Mouse (Mus musculus) MEL (cell line): ENCODE measurements at regions not wholly inside any gene's neighbourhood (a gene's known extent, or its start where the extent isn't known, plus 50 kb on each side); places are given as distances from the start of the nearest gene placed in this dataset.

Experiments
- CHD2 ChIP-seq: IDR thresholded peaks from 2 replicates; pipeline ENCODE4 v1.6.1; 2011; ENCODE audit warnings: low read length, improper control_type of control experiment
- ELF1 ChIP-seq: IDR thresholded peaks from 2 replicates; pipeline ENCODE4 v1.6.1; 2014; ENCODE audit warnings: low read depth, mild to moderate bottlenecking, inconsistent platforms, low read length, improper control_type of control experiment, moderate library complexity
- EP300 ChIP-seq, 2 experiments: IDR thresholded peaks; 2 replicates each; pipeline ENCODE4 v1.6.1; 2011; ENCODE audit warnings: improper control_type of control experiment in 2 of 2, low read length in 2 of 2, low read depth in 1 of 2, mild to moderate bottlenecking in 1 of 2
- GABPA ChIP-seq: IDR thresholded peaks from 2 replicates; pipeline ENCODE4 v1.6.1; 2012; ENCODE audit warnings: low read depth, mild to moderate bottlenecking, inconsistent platforms, low read length, improper control_type of control experiment, moderate library complexity
- GATA1 ChIP-seq: IDR thresholded peaks from 2 replicates; pipeline ENCODE4 v1.6.1; 2011; ENCODE audit warnings: low read depth, low read length, improper control_type of control experiment
- HCFC1 ChIP-seq: IDR thresholded peaks from 2 replicates; pipeline ENCODE4 v1.6.1; 2012; ENCODE audit warnings: low read depth, mild to moderate bottlenecking, inconsistent platforms, low read length, improper control_type of control experiment, moderate library complexity
- MAX ChIP-seq: IDR thresholded peaks from 2 replicates; pipeline ENCODE4 v1.6.1; 2011; ENCODE audit warnings: low read length, improper control_type of control experiment
- POLR2A ChIP-seq, 2 experiments: IDR thresholded peaks; 2 replicates each; pipeline ENCODE4 v1.6.1; 2011 to 2012; ENCODE audit warnings: low read length in 2 of 2, mild to moderate bottlenecking in 2 of 2, control low read depth in 1 of 2, improper control_type of control experiment in 1 of 2, low read depth in 1 of 2, moderate library complexity in 1 of 2; ENCODE audit not compliant: control insufficient read depth in 1 of 2, insufficient read depth in 1 of 2, poor library complexity in 1 of 2
- SIN3A ChIP-seq: IDR thresholded peaks from 2 replicates; pipeline ENCODE4 v1.6.1; 2012; ENCODE audit warnings: low read length, improper control_type of control experiment, inconsistent platforms
- UBTF ChIP-seq: IDR thresholded peaks from 2 replicates; pipeline ENCODE4 v1.6.1; 2012; ENCODE audit warnings: low read depth, mild to moderate bottlenecking, inconsistent platforms, low read length, improper control_type of control experiment, moderate library complexity, borderline replicate concordance; ENCODE audit not compliant: insufficient read depth
- ZMIZ1 ChIP-seq: IDR thresholded peaks from 2 replicates; pipeline ENCODE4 v1.6.1; 2012; ENCODE audit warnings: low read depth, mild to moderate bottlenecking, inconsistent platforms, low read length, improper control_type of control experiment, moderate library complexity

GRCm38 (mm10) chr2:178949103-178949502 lies 493.1 kb upstream of the Cdh4 start:
- TF ChIP-seq EP300 (IDR thresholded peaks at IDR 0.05; ENCODE audit: low read depth in 1 of 2, low read length in 2 of 2) (no peak), SIN3A (no peak), GATA1 (no peak), UBTF (no peak), ELF1 (no peak), MAX (no peak), HCFC1 (no peak), ZMIZ1 (no peak), CHD2 (no peak), POLR2A (IDR thresholded peaks at IDR 0.05; ENCODE audit: control insufficient read depth in 1 of 2, insufficient read depth in 1 of 2, low read depth in 1 of 2, low read length in 2 of 2, poor library complexity in 1 of 2) (no peak), GABPA (no peak)
